In the genomic region with DNA sequence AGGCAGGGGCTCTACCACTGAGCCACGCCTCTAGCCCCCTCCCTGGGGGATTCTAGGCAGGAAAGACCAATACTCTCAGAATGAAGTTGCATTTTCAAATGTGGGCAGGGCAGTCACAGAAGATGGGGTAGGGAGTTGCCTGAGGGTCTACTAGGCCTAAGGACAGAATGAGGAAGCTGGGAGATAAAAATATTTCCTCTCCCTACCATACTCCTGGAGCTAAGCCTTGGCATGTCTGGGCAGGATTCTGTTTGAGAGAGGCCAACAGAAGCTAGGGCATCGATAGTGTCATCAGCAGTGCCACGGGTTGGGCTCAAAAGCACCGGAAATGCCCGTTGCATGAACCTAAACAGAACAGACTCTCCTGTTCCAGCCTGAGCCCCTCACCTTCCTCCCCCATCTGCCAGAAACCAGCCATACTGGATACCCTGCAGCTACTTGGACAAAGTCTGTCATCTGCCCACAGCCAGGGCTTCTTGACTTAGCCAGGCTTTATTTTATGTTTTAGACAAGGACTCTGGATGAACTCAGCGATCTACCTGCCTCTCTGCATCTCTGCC, we compare ENCODE assay signal across 40 mouse cellular contexts. TPM values are rescaled to one million over a fixed set of nuclear protein-coding genes. Genes with fewer than 3 reads are reported as not detected.
DNase-seq lines count a peak whose midpoint lies in the region; ATAC-seq and TF ChIP-seq lines count a peak whose summit lies in the region.
"Had no signal": no experiment of that assay in that cellular context is flagged by ENCODE, and none has a peak within 500 bp of the region (broad histone marks: within the 10 kb centered on the region; RNA-seq: fewer than 3 reads in every experiment).

No protein-coding gene starts in this region.

- no peak for TF ChIP-seq RAD21 in MEL (IDR thresholded peaks at IDR 0.05; ENCODE audit: low read depth, low read length)

- no peaks in the 10 kb centered on the region for H3K36me3 ChIP-seq in MEL (ENCODE audit: control insufficient read depth in 1 of 2, insufficient read depth in 2 of 2, low read length in 2 of 2)
- H3K36me3 ChIP-seq in embryonic facial prominence, embryonic 15.5 days, result 0 out of 2 replicates have a peak, but pooled peaks cover 4% of the 10 kb centered on the region
- H3K36me3 ChIP-seq in midbrain, embryonic 16.5 days (ENCODE audit: control insufficient read depth, insufficient read depth, low read length), result no peaks in the 10 kb centered on the region
- H3K36me3 ChIP-seq: forebrain, embryonic 12.5 days; heart, embryonic 13.5 days; limb, embryonic 15.5 days; midbrain, embryonic 15.5 days had no signal

- no peak overlapping the region for H3K4me3 ChIP-seq in MEL (ENCODE audit: control insufficient read depth in 1 of 2, insufficient read depth in 1 of 2, low read depth in 2 of 2, low read length in 2 of 2)
- H3K4me3 ChIP-seq in embryonic facial prominence, embryonic 15.5 days (replicated peaks), result no peak overlapping the region
- H3K4me3 ChIP-seq in midbrain, embryonic 16.5 days (ENCODE audit: low read depth, low read length), result no peak overlapping the region
- H3K4me3 ChIP-seq: embryonic facial prominence, embryonic 12.5 days; erythroblast, embryonic 14.5 days; forebrain, embryonic 12.5 days; heart, embryonic 13.5 days; hindbrain, embryonic 10.5 days; kidney, embryonic 15.5 days; layer of hippocampus, adult 2 months; limb, embryonic 10.5 days; limb, embryonic 15.5 days; liver, embryonic 13.5 days; midbrain, embryonic 10.5 days; midbrain, embryonic 15.5 days had no signal

- no peaks in the 10 kb centered on the region for H3K27me3 ChIP-seq in MEL (ENCODE audit: control insufficient read depth in 1 of 2, insufficient read depth in 2 of 2, low read length in 2 of 2)
- H3K27me3 ChIP-seq in embryonic facial prominence, embryonic 15.5 days, result no peaks in the 10 kb centered on the region
- H3K27me3 ChIP-seq in midbrain, embryonic 16.5 days (ENCODE audit: control insufficient read depth, insufficient read depth, low read depth, low read length), result no peaks in the 10 kb centered on the region
- H3K27me3 ChIP-seq: embryonic facial prominence, embryonic 12.5 days; forebrain, embryonic 12.5 days; heart, embryonic 13.5 days; kidney, embryonic 15.5 days; limb, embryonic 15.5 days; liver, embryonic 13.5 days; midbrain, embryonic 15.5 days had no signal

- no peaks in the 10 kb centered on the region for H3K79me2 ChIP-seq in MEL (ENCODE audit: control insufficient read depth, insufficient read depth, low read length, poor library complexity)

- ATAC-seq in embryonic facial prominence, embryonic 15.5 days (ENCODE audit: insufficient number of reproducible peaks, low FRiP score, low TSS enrichment, low read depth), result no peak
- no peak for ATAC-seq in midbrain, embryonic 16.5 days
- ATAC-seq: forebrain, postnatal 0 days; hindbrain, embryonic 16.5 days; midbrain, embryonic 15.5 days had no signal

- no peak overlapping the region for H3K27ac ChIP-seq in MEL (ENCODE audit: control insufficient read depth, low read depth, low read length)
- H3K27ac ChIP-seq in embryonic facial prominence, embryonic 15.5 days (replicated peaks), result 0 out of 2 replicates have a peak overlapping the region, but pooled peaks have one; percentile 11
- no peak overlapping the region for H3K27ac ChIP-seq in midbrain, embryonic 16.5 days (ENCODE audit: low read length)
- H3K27ac ChIP-seq: embryonic facial prominence, embryonic 12.5 days; forebrain, embryonic 12.5 days; heart, embryonic 13.5 days; hindbrain, embryonic 10.5 days; kidney, embryonic 15.5 days; layer of hippocampus, adult 2 months; limb, embryonic 10.5 days; limb, embryonic 15.5 days; liver, embryonic 13.5 days; midbrain, embryonic 10.5 days; midbrain, embryonic 15.5 days had no signal

- no peak for TF ChIP-seq CTCF in MEL (IDR thresholded peaks at IDR 0.05 in 2 of 3, conservative IDR thresholded peaks at IDR 0.05 in 1 of 3; ENCODE audit: control insufficient read depth in 1 of 3, insufficient read depth in 1 of 3, low read depth in 2 of 3, low read length in 3 of 3, poor library complexity in 1 of 3, severe bottlenecking in 1 of 3)

- H3K9me3 ChIP-seq in MEL (replicated peaks; ENCODE audit: insufficient read depth, low read length), result no peaks in the 10 kb centered on the region
- H3K9me3 ChIP-seq in embryonic facial prominence, embryonic 15.5 days (replicated peaks), result no peaks in the 10 kb centered on the region
- no peaks in the 10 kb centered on the region for H3K9me3 ChIP-seq in midbrain, embryonic 16.5 days (replicated peaks; ENCODE audit: control insufficient read depth, low read length, poor library complexity, severe bottlenecking)
- H3K9me3 ChIP-seq: embryonic facial prominence, embryonic 12.5 days; forebrain, embryonic 12.5 days; heart, embryonic 13.5 days; hindbrain, embryonic 10.5 days; kidney, embryonic 15.5 days; limb, embryonic 10.5 days; limb, embryonic 15.5 days; liver, embryonic 13.5 days; midbrain, embryonic 10.5 days; midbrain, embryonic 15.5 days had no signal

- WGBS in embryonic facial prominence, embryonic 15.5 days, result 80% methylated on average over 6 of the region's 6 CpGs
- WGBS in midbrain, embryonic 16.5 days, result 88% methylated on average over 6 of the region's 6 CpGs

- 0 out of 4 replicates have a peak, but pooled peaks of 1 of the 2 experiments have one; percentile 9 for TF ChIP-seq EP300 in MEL (IDR thresholded peaks at IDR 0.05; ENCODE audit: low read depth in 1 of 2, low read length in 2 of 2)

- H3K9ac ChIP-seq in MEL (ENCODE audit: control insufficient read depth, low read depth, low read length, poor library complexity, severe bottlenecking), result no peak overlapping the region
- H3K9ac ChIP-seq in embryonic facial prominence, embryonic 15.5 days, result no peak overlapping the region
- no peak overlapping the region for H3K9ac ChIP-seq in midbrain, embryonic 16.5 days (ENCODE audit: low read depth, low read length)
- H3K9ac ChIP-seq: embryonic facial prominence, embryonic 12.5 days; forebrain, embryonic 12.5 days; forebrain, postnatal 0 days; heart, embryonic 13.5 days; kidney, embryonic 15.5 days; limb, embryonic 15.5 days; liver, embryonic 13.5 days; midbrain, embryonic 15.5 days had no signal

- DNase-seq in urinary bladder, postnatal 14 days (ENCODE audit: low spot score), result peak; percentile 78
- no peak for DNase-seq in urinary bladder, postnatal 10 days (ENCODE audit: low spot score)
- DNase-seq in MEL (ENCODE audit: low read depth, low spot score), result peak; percentile 32
- DNase-seq in layer of hippocampus, postnatal 10 days (ENCODE audit: low spot score in 2 of 2), result no peak
- DNase-seq in kidney, postnatal 36 days, result no peak
- DNase-seq: adrenal gland, postnatal 10 days; cerebellum, adult 11-12 months; cerebellum, postnatal 25 days; forebrain, postnatal 0 days; heart, postnatal 10 days; kidney, adult 18-20 months; kidney, postnatal 25 days; layer of hippocampus, postnatal 36 days; liver, embryonic 13.5 days; lung, adult 2 months; lung, postnatal 14 days; right cerebral cortex, postnatal 25 days had no signal

- no peak overlapping the region for H3K4me2 ChIP-seq in embryonic facial prominence, embryonic 15.5 days (replicated peaks)
- no peak overlapping the region for H3K4me2 ChIP-seq in midbrain, embryonic 16.5 days (ENCODE audit: low read length)
- H3K4me2 ChIP-seq: embryonic facial prominence, embryonic 12.5 days; forebrain, embryonic 12.5 days; heart, embryonic 13.5 days; kidney, embryonic 15.5 days; limb, embryonic 15.5 days; liver, embryonic 13.5 days; midbrain, embryonic 15.5 days had no signal

- H3K4me1 ChIP-seq in MEL (ENCODE audit: control insufficient read depth in 1 of 2, insufficient read depth in 2 of 2, low read length in 2 of 2), result peaks cover 0 to 2% of the 10 kb centered on the region in 2 experiments; a peak in 1 of 4 replicates
- peaks cover 18% of the 10 kb centered on the region; the same call in 1 of the 2 replicates for H3K4me1 ChIP-seq in embryonic facial prominence, embryonic 15.5 days
- peaks cover 2% of the 10 kb centered on the region; the same call in 1 of the 2 replicates for H3K4me1 ChIP-seq in midbrain, embryonic 16.5 days (ENCODE audit: control insufficient read depth, insufficient read depth, low read length)
- H3K4me1 ChIP-seq: embryonic facial prominence, embryonic 12.5 days had no signal

- no peak for TF ChIP-seq POLR2A in MEL (IDR thresholded peaks at IDR 0.05; ENCODE audit: control insufficient read depth in 1 of 2, insufficient read depth in 1 of 2, low read depth in 1 of 2, low read length in 2 of 2, poor library complexity in 1 of 2)

RNA-seq across cellular contexts. Expression of a gene that starts 4.5 kb away (rescaled TPM):
- 0.75 and 0.96 TPM in 2 replicates for total RNA-seq in MEL (2012; rRNA removed)
- 1 to 10 TPM in 1 of 2 experiments, not detected in 1; 3.1 TPM for polyA plus RNA-seq in MEL (2012; ENCODE audit: insufficient read depth in 1 of 2, insufficient read length in 2 of 2, low read depth in 1 of 2, low replicate concordance in 2 of 2, missing spikeins in 1 of 2)
- polyA plus RNA-seq in embryonic facial prominence, embryonic 15.5 days (2015; fragmentation: Nextera tagmentation; extraction: Ambion mirVana), result 20.1 and 20.4 TPM in 2 replicates
- 10 to 100 TPM in 1 of 2 experiments, 1 to 10 TPM in 1; 9.3 to 10.8 TPM for total RNA-seq in layer of hippocampus, postnatal 10 days (2021)
- polyA plus RNA-seq in midbrain, embryonic 16.5 days (2015; fragmentation: Nextera tagmentation; extraction: Ambion mirVana), result 6.4 and 6.6 TPM in 2 replicates

RNA-seq across cellular contexts. Expression of a gene that starts 10.0 kb away (rescaled TPM):
- 0.08 TPM in 1 of 2 replicates, not detected in the other for total RNA-seq in MEL (2012; rRNA removed)
- polyA plus RNA-seq in MEL (2012; ENCODE audit: insufficient read depth in 1 of 2, insufficient read length in 2 of 2, low read depth in 1 of 2, low replicate concordance in 2 of 2, missing spikeins in 1 of 2), result under 1 TPM in 1 of 2 experiments, not detected in 1; 0.04 TPM
- polyA plus RNA-seq in embryonic facial prominence, embryonic 15.5 days (2015; fragmentation: Nextera tagmentation; extraction: Ambion mirVana), result 40.7 and 52.1 TPM in 2 replicates
- total RNA-seq in layer of hippocampus, postnatal 10 days (2021), result not detected
- not detected in 2 replicates for polyA plus RNA-seq in midbrain, embryonic 16.5 days (2015; fragmentation: Nextera tagmentation; extraction: Ambion mirVana)
- total RNA-seq: forebrain, postnatal 0 days; gastrocnemius, adult 8-10 months; gastrocnemius, postnatal 4 days; heart, adult 8-10 months; layer of hippocampus, adult 2 months; layer of hippocampus, postnatal 36 days; left cerebral cortex, postnatal 10 days; megakaryocyte progenitor cell, adult 5-6 weeks had no signal
- polyA plus RNA-seq: erythroblast, embryonic 14.5 days; forebrain, postnatal 0 days; hindbrain, embryonic 16.5 days; midbrain, embryonic 15.5 days had no signal

RNA-seq across cellular contexts. Expression of a gene that starts 21.4 kb away (rescaled TPM):
- 5.4 and 13.1 TPM in 2 replicates for total RNA-seq in MEL (2012; rRNA removed)
- polyA plus RNA-seq in MEL (2012; ENCODE audit: insufficient read depth in 1 of 2, insufficient read length in 2 of 2, low read depth in 1 of 2, low replicate concordance in 2 of 2, missing spikeins in 1 of 2), result 1 to 10 TPM in 1 of 2 experiments, not detected in 1; 5.7 TPM
- 0.16 TPM in 1 of 2 replicates, not detected in the other for polyA plus RNA-seq in embryonic facial prominence, embryonic 15.5 days (2015; fragmentation: Nextera tagmentation; extraction: Ambion mirVana)
- not detected for total RNA-seq in layer of hippocampus, postnatal 10 days (2021)
- polyA plus RNA-seq in midbrain, embryonic 16.5 days (2015; fragmentation: Nextera tagmentation; extraction: Ambion mirVana), result not detected in 2 replicates
- total RNA-seq: forebrain, postnatal 0 days; gastrocnemius, adult 8-10 months; gastrocnemius, postnatal 4 days; heart, adult 8-10 months; heart, postnatal 10 days; layer of hippocampus, adult 2 months; layer of hippocampus, postnatal 36 days; left cerebral cortex, postnatal 10 days; neutrophil, adult 5-6 weeks had no signal
- polyA plus RNA-seq: C2C12; forebrain, postnatal 0 days; hindbrain, embryonic 16.5 days; lung, adult 2 months; midbrain, embryonic 15.5 days had no signal

RNA-seq across cellular contexts. Expression of a gene that starts 30.2 kb away (rescaled TPM):
- not detected in 2 replicates for total RNA-seq in MEL (2012; rRNA removed)
- not detected for polyA plus RNA-seq in MEL (2012; ENCODE audit: insufficient read depth in 1 of 2, insufficient read length in 2 of 2, low read depth in 1 of 2, low replicate concordance in 2 of 2, missing spikeins in 1 of 2)
- not detected in 2 replicates for polyA plus RNA-seq in embryonic facial prominence, embryonic 15.5 days (2015; fragmentation: Nextera tagmentation; extraction: Ambion mirVana)
- not detected for total RNA-seq in layer of hippocampus, postnatal 10 days (2021)
- polyA plus RNA-seq in midbrain, embryonic 16.5 days (2015; fragmentation: Nextera tagmentation; extraction: Ambion mirVana), result not detected in 2 replicates
- total RNA-seq: adrenal gland, postnatal 10 days; forebrain, postnatal 0 days; gastrocnemius, adult 8-10 months; gastrocnemius, postnatal 4 days; heart, adult 8-10 months; heart, postnatal 10 days; layer of hippocampus, adult 2 months; layer of hippocampus, postnatal 36 days; left cerebral cortex, postnatal 10 days; megakaryocyte progenitor cell, adult 5-6 weeks; neutrophil, adult 5-6 weeks had no signal
- polyA plus RNA-seq: C2C12; embryonic facial prominence, embryonic 12.5 days; forebrain, embryonic 12.5 days; forebrain, postnatal 0 days; heart, embryonic 13.5 days; hindbrain, embryonic 10.5 days; hindbrain, embryonic 16.5 days; intestine, embryonic 14.5 days; kidney, embryonic 15.5 days; limb, embryonic 10.5 days; limb, embryonic 15.5 days; liver, embryonic 13.5 days; lung, adult 2 months; midbrain, embryonic 10.5 days; midbrain, embryonic 15.5 days; neural tube, embryonic 11.5 days had no signal

RNA-seq across cellular contexts. Expression of a gene that starts 49.3 kb away (rescaled TPM):
- total RNA-seq in MEL (2012; rRNA removed), result not detected in 2 replicates
- polyA plus RNA-seq in MEL (2012; ENCODE audit: insufficient read depth in 1 of 2, insufficient read length in 2 of 2, low read depth in 1 of 2, low replicate concordance in 2 of 2, missing spikeins in 1 of 2), result 1 to 10 TPM in 1 of 2 experiments, not detected in 1; 1.1 TPM
- 39.7 and 50.9 TPM in 2 replicates for polyA plus RNA-seq in embryonic facial prominence, embryonic 15.5 days (2015; fragmentation: Nextera tagmentation; extraction: Ambion mirVana)
- total RNA-seq in layer of hippocampus, postnatal 10 days (2021), result 1 to 10 TPM; 3.5 to 5.2 TPM
- 2.2 and 2.6 TPM in 2 replicates for polyA plus RNA-seq in midbrain, embryonic 16.5 days (2015; fragmentation: Nextera tagmentation; extraction: Ambion mirVana)
- total RNA-seq: gastrocnemius, adult 8-10 months; megakaryocyte progenitor cell, adult 5-6 weeks; neutrophil, adult 5-6 weeks had no signal
- polyA plus RNA-seq: C2C12 had no signal

Comparison
In these comparisons a context has a peak if more than half of its experiments do, and no peak if none do; other contexts are left out.
1. DNase-seq: peak in urinary bladder, postnatal 14 days (single experiment) and MEL (single experiment); none in urinary bladder, postnatal 10 days (single experiment), layer of hippocampus, postnatal 10 days (0 of 2) and kidney, postnatal 36 days (0 of 2).
2. RNA of a gene that starts 10.0 kb away (polyA plus RNA-seq): 40.7 to 52.1 TPM in embryonic facial prominence, embryonic 15.5 days; 0.04 TPM in MEL and not detected in midbrain, embryonic 16.5 days; every median in the first group is over 10 times any median in the second.